Mouse (Mus musculus) liver, embryonic 16.5 days (tissue): ENCODE measurements around the gene Slc47a1. TPM values are rescaled to one million over a fixed set of nuclear protein-coding genes. Genes with fewer than 3 reads are reported as not detected.

Experiments used
- ATAC-seq: fragments of 200-750 bp; cut with Nextera tagmentation; 2 replicates; pipeline ENCODE4 v1.8.0; 2017; ENCODE audit warnings: low read depth, mild to moderate bottlenecking, moderate number of reproducible peaks, moderate library complexity
- H3K27ac ChIP-seq: fragments of 300-500 bp; sonication (generic); 2 replicates; pipeline ENCODE4 v1.5.1; 2014; ENCODE audit warnings: mild to moderate bottlenecking, low read length
- H3K27me3 ChIP-seq: fragments of 300-500 bp; sonication (generic); 2 replicates; pipeline ENCODE4 v1.6.1; 2014; ENCODE audit warnings: low read depth, low read length, mixed read lengths; ENCODE audit not compliant: control insufficient read depth, insufficient read depth
- H3K36me3 ChIP-seq: fragments of 300-500 bp; sonication (generic); 2 replicates; pipeline ENCODE4 v1.6.1; 2014; ENCODE audit warnings: mild to moderate bottlenecking; ENCODE audit not compliant: control insufficient read depth, insufficient read depth
- H3K4me1 ChIP-seq: fragments of 300-500 bp; sonication (generic); 2 replicates; pipeline ENCODE4 v1.6.1; 2014; ENCODE audit warnings: low read depth, low read length, mixed read lengths; ENCODE audit not compliant: control insufficient read depth
- H3K4me2 ChIP-seq: fragments of 300-500 bp; sonication (generic); 2 replicates; pipeline ENCODE4 v1.6.1; 2014; ENCODE audit warnings: low read depth, low read length, mixed read lengths
- H3K4me3 ChIP-seq: fragments of 300-500 bp; sonication (generic); 2 replicates; pipeline ENCODE4 v1.5.1; 2014; ENCODE audit warnings: low read depth, mild to moderate bottlenecking, low read length
- H3K9ac ChIP-seq: fragments of 300-500 bp; sonication (generic); 2 replicates; pipeline ENCODE4 v1.6.1; 2014; ENCODE audit warnings: low read depth, low read length
- H3K9me3 ChIP-seq: fragments of 300-500 bp; sonication (generic); replicated peaks from 2 replicates; pipeline ENCODE4 v1.6.1; 2016; ENCODE audit warnings: low read length; ENCODE audit not compliant: control insufficient read depth
- WGBS: fragments of 180-500 bp; shearing (Covaris S2); extraction: QIAGEN DNeasy Blood & Tissue Kit; methylation state at CpG from one replicate; pipeline ENCODE4 v1.1.7; 2014; ENCODE audit not compliant: insufficient replicate concordance; 5-methylcytosine and 5-hydroxymethylcytosine counted together
- polyA plus RNA-seq: library from polyadenylated mRNA; unstranded; fragments of >200 nt; fragmentation: Nextera tagmentation; extraction: Ambion mirVana; gene quantifications from 2 replicates; pipeline ENCODE4 v1.2.1, GENCODE M21; 2015

Slc47a1 gene
- polyA plus RNA-seq, 1 experiment from 2014 or later, result 23.6 TPM

GRCm38 (mm10) chr11:61297326-61297725 lies 80.8 kb downstream of the Slc47a1 start:
- H3K9me3 ChIP-seq, result no peaks in the 10 kb centered on the region; the same call in 1 of the 2 replicates

GRCm38 (mm10) chr11:61296556-61296955 lies 81.6 kb downstream of the Slc47a1 start:
- H3K36me3 ChIP-seq, result no peaks in the 10 kb centered on the region
- no peak overlapping the region for H3K9ac ChIP-seq
- no peak overlapping the region for H3K4me2 ChIP-seq
- no peak for ATAC-seq
- 75% methylated on average over 1 of the region's 1 CpGs for WGBS
- peaks cover 2% of the 10 kb centered on the region; the same call in 1 of the 2 replicates for H3K4me1 ChIP-seq
- no peaks in the 10 kb centered on the region; the same call in 1 of the 2 replicates for H3K9me3 ChIP-seq
- H3K4me3 ChIP-seq, result no peak overlapping the region
- no peaks in the 10 kb centered on the region for H3K27me3 ChIP-seq
- H3K27ac ChIP-seq, result no peak overlapping the region

More at GRCm38 (mm10) chr11:61297326-61297725, 80.8 kb downstream of the Slc47a1 start:
- Histone ChIP-seq H3K27ac (no peak overlapping the region), H3K27me3 (no peaks in the 10 kb centered on the region), H3K9ac (no peak overlapping the region), H3K36me3 (no peaks in the 10 kb centered on the region), H3K4me3 (no peak overlapping the region), H3K4me1 (peaks cover 2% of the 10 kb centered on the region; the same call in 1 of the 2 replicates), H3K4me2 (no peak overlapping the region)
- ATAC-seq, result no peak
- WGBS, result 67% methylated on average over 2 of the region's 2 CpGs

GRCm38 (mm10) chr11:61295556-61295955 lies 82.6 kb downstream of the Slc47a1 start:
- no peaks in the 10 kb centered on the region for H3K36me3 ChIP-seq
- no peak overlapping the region for H3K4me2 ChIP-seq
- no peak overlapping the region for H3K27ac ChIP-seq
- 64% methylated on average over 2 of the region's 2 CpGs for WGBS
- peaks cover 1% of the 10 kb centered on the region; the same call in 1 of the 2 replicates for H3K4me1 ChIP-seq
- H3K27me3 ChIP-seq, result no peaks in the 10 kb centered on the region
- no peak overlapping the region for H3K9ac ChIP-seq
- ATAC-seq, result no peak
- no peak overlapping the region for H3K4me3 ChIP-seq
- H3K9me3 ChIP-seq, result no peaks in the 10 kb centered on the region; the same call in 1 of the 2 replicates

GRCm38 (mm10) chr11:61294431-61294830 lies 83.7 kb downstream of the Slc47a1 start:
- H3K27ac ChIP-seq, result no peak overlapping the region
- no peak for ATAC-seq
- H3K4me3 ChIP-seq, result no peak overlapping the region
- no peaks in the 10 kb centered on the region; the same call in 1 of the 2 replicates for H3K9me3 ChIP-seq
- H3K4me1 ChIP-seq, result no peaks in the 10 kb centered on the region
- WGBS, result 46% methylated on average over 3 of the region's 3 CpGs
- H3K9ac ChIP-seq, result no peak overlapping the region
- no peaks in the 10 kb centered on the region for H3K27me3 ChIP-seq
- no peak overlapping the region for H3K4me2 ChIP-seq
- H3K36me3 ChIP-seq, result no peaks in the 10 kb centered on the region

Other genes starting within 250 kb of the Slc47a1 start
- gene Usp22, start 203.3 kb downstream of the Slc47a1 start, polyA plus RNA-seq, result 17.5 and 19.5 TPM in 2 replicates
- 0.05 and 0.16 TPM in 2 replicates for gene Aldh3a1, start 170.8 kb downstream of the Slc47a1 start, polyA plus RNA-seq
- gene Aldh3a2, start 110.9 kb downstream of the Slc47a1 start, polyA plus RNA-seq, result 36.5 and 40.9 TPM in 2 replicates
- gene Slc47a2, start 35.5 kb downstream of the Slc47a1 start, polyA plus RNA-seq, result 0.06 TPM in 1 of 2 replicates, not detected in the other
- gene Rnf112, start 75.8 kb upstream of the Slc47a1 start, polyA plus RNA-seq, result 0.07 TPM in 2 replicates
- 6.7 and 9.9 TPM in 2 replicates for gene Mfap4, start 107.1 kb upstream of the Slc47a1 start, polyA plus RNA-seq
- 6.5 and 7.2 TPM in 2 replicates for gene Mapk7, start 116.1 kb upstream of the Slc47a1 start, polyA plus RNA-seq
- 1.2 and 1.3 TPM in 2 replicates for gene B9d1, start 126.8 kb upstream of the Slc47a1 start, polyA plus RNA-seq
- 2.0 and 2.8 TPM in 2 replicates for gene Epn2, start 201.3 kb upstream of the Slc47a1 start, polyA plus RNA-seq